In genomic region chr1:174992520-174992919, GRCm38 (mm10) we compare ENCODE assay signal across 24 mouse cellular contexts.
DNase-seq lines count a peak whose midpoint lies in the region; ATAC-seq lines count a peak whose summit lies in the region.
"Had no signal": no experiment of that assay in that cellular context is flagged by ENCODE, and none has a peak within 500 bp of the region (broad histone marks: within the 10 kb centered on the region; RNA-seq: fewer than 3 reads in every experiment).

No protein-coding gene starts in this region.

- H3K4me2 ChIP-seq in kidney, embryonic 14.5 days (replicated peaks; ENCODE audit: low read depth, low read length), result no peak overlapping the region
- H3K4me2 ChIP-seq: embryonic facial prominence, embryonic 13.5 days; forebrain, embryonic 12.5 days; forebrain, embryonic 15.5 days; heart, embryonic 11.5 days; hindbrain, embryonic 12.5 days; hindbrain, embryonic 15.5 days had no signal

- no peaks in the 10 kb centered on the region for H3K4me1 ChIP-seq in kidney, embryonic 14.5 days (ENCODE audit: control insufficient read depth, insufficient read depth, low read length)
- H3K4me1 ChIP-seq: embryonic facial prominence, embryonic 10.5 days; embryonic facial prominence, embryonic 13.5 days; forebrain, embryonic 12.5 days; forebrain, embryonic 15.5 days; hindbrain, embryonic 12.5 days; hindbrain, embryonic 15.5 days had no signal

- peak; percentile 33 to 72 for DNase-seq in adrenal gland, adult (ENCODE audit: inconsistent age in 2 of 2, low spot score in 1 of 2)
- DNase-seq in adrenal gland, adult 18-20 months (ENCODE audit: low spot score in 2 of 2), result no peak
- peak; percentile 58 for DNase-seq in ovary, postnatal 36 days (ENCODE audit: low spot score)
- no peak for DNase-seq in ovary, postnatal 14 days (ENCODE audit: low spot score)
- peak; percentile 50 to 56 for DNase-seq in adrenal gland, postnatal 36 days
- DNase-seq in urinary bladder, adult 18-20 months (ENCODE audit: low spot score in 2 of 2), result no peak
- DNase-seq in heart, adult 9 months (ENCODE audit: low spot score in 2 of 2), result no peak
- DNase-seq: cerebellum, adult 11-12 months; cerebellum, adult 8-10 months; cerebellum, postnatal 10 days; cerebellum, postnatal 36 days; embryo, embryonic 11 days; gastrocnemius, postnatal 25 days; heart, adult 2 months had no signal

- no peaks in the 10 kb centered on the region for H3K9me3 ChIP-seq in kidney, embryonic 14.5 days (ENCODE audit: control insufficient read depth, low read length)
- H3K9me3 ChIP-seq: embryonic facial prominence, embryonic 10.5 days; embryonic facial prominence, embryonic 13.5 days; forebrain, embryonic 12.5 days; forebrain, embryonic 15.5 days; hindbrain, embryonic 12.5 days; hindbrain, embryonic 15.5 days had no signal

- 81% methylated on average over 4 of the region's 4 CpGs for WGBS in kidney, embryonic 14.5 days

- no peak overlapping the region for H3K4me3 ChIP-seq in kidney, embryonic 14.5 days (ENCODE audit: low read length)
- H3K4me3 ChIP-seq: embryonic facial prominence, embryonic 10.5 days; embryonic facial prominence, embryonic 13.5 days; erythroblast, embryonic 14.5 days; forebrain, embryonic 12.5 days; forebrain, embryonic 15.5 days; heart, adult 2 months; hindbrain, embryonic 12.5 days; hindbrain, embryonic 15.5 days had no signal

- H3K36me3 ChIP-seq in kidney, embryonic 14.5 days (ENCODE audit: control insufficient read depth, insufficient read depth, low read length), result no peaks in the 10 kb centered on the region
- H3K36me3 ChIP-seq: embryonic facial prominence, embryonic 10.5 days; embryonic facial prominence, embryonic 13.5 days; forebrain, embryonic 12.5 days; forebrain, embryonic 15.5 days; hindbrain, embryonic 12.5 days; hindbrain, embryonic 15.5 days had no signal

- no peak overlapping the region for H3K27ac ChIP-seq in kidney, embryonic 14.5 days (ENCODE audit: low read depth, low read length)
- H3K27ac ChIP-seq: embryonic facial prominence, embryonic 10.5 days; embryonic facial prominence, embryonic 13.5 days; forebrain, embryonic 12.5 days; forebrain, embryonic 15.5 days; heart, adult 2 months; hindbrain, embryonic 12.5 days; hindbrain, embryonic 15.5 days had no signal

- no peaks in the 10 kb centered on the region for H3K27me3 ChIP-seq in kidney, embryonic 14.5 days (ENCODE audit: control insufficient read depth, insufficient read depth, low read length)
- H3K27me3 ChIP-seq: embryonic facial prominence, embryonic 13.5 days; forebrain, embryonic 12.5 days; forebrain, embryonic 15.5 days; hindbrain, embryonic 12.5 days; hindbrain, embryonic 15.5 days had no signal

- H3K9ac ChIP-seq in kidney, embryonic 14.5 days (ENCODE audit: low read depth, low read length), result no peak overlapping the region
- H3K9ac ChIP-seq: embryonic facial prominence, embryonic 13.5 days; forebrain, embryonic 12.5 days; forebrain, embryonic 15.5 days; hindbrain, embryonic 12.5 days; hindbrain, embryonic 15.5 days had no signal

- ATAC-seq in kidney, embryonic 14.5 days (ENCODE audit: low FRiP score, low TSS enrichment), result no peak
- ATAC-seq: activated CD4-positive, CD25-positive, alpha-beta regulatory T cell, adult 4 months; forebrain, embryonic 15.5 days had no signal

Comparison
In these comparisons a context has a peak if more than half of its experiments do, and no peak if none do; other contexts are left out.
1. DNase-seq: peak in adrenal gland, adult (2 of 2), ovary, postnatal 36 days (single experiment) and adrenal gland, postnatal 36 days (2 of 2); none in adrenal gland, adult 18-20 months (0 of 2), ovary, postnatal 14 days (single experiment), urinary bladder, adult 18-20 months (0 of 2) and heart, adult 9 months (0 of 2).